Mouse (Mus musculus): Measurements from ENCODE around the gene Rasip1. TPM values are rescaled to one million over a fixed set of nuclear protein-coding genes. Genes with fewer than 3 reads are reported as not detected.

Rasip1 gene
- polyA plus RNA-seq, 1 experiment from 2014 or later, result 7.7 TPM

- no peak overlapping the region for H3K4me2 ChIP-seq (replicated peaks)
- H3K4me3 ChIP-seq, result no peak overlapping the region
- WGBS, result 85% methylated on average over 8 of the region's 8 CpGs
- peaks cover 23% of the 10 kb centered on the region for H3K4me1 ChIP-seq
- no peak overlapping the region for H3K27ac ChIP-seq
- H3K9me3 ChIP-seq, result no peaks in the 10 kb centered on the region
- no peaks in the 10 kb centered on the region for H3K36me3 ChIP-seq
- H3K9ac ChIP-seq, result no peak overlapping the region
- H3K27me3 ChIP-seq, result no peaks in the 10 kb centered on the region
- no peak for ATAC-seq (ENCODE audit: low FRiP score, low read depth)
These were observed 53.9 kb downstream of the Rasip1 start for GRCm38 (mm10) chr7:45681046-45681736.

GRCm38 (mm10) chr7:45682144-45683126, 55.1 kb downstream of the Rasip1 start:
- Histone ChIP-seq H3K27me3 (no peaks in the 10 kb centered on the region), H3K4me1 (peaks cover 25% of the 10 kb centered on the region), H3K27ac (no peak overlapping the region; the same call in 1 of the 2 replicates), H3K4me3 (0 out of 2 replicates have a peak overlapping the region, but pooled peaks have one; percentile 20), H3K36me3 (no peaks in the 10 kb centered on the region), H3K4me2 (replicated peaks) (peak overlapping the region; percentile 55), H3K9me3 (no peaks in the 10 kb centered on the region), H3K9ac (peak overlapping the region; percentile 48; the same call in 1 of the 2 replicates)
- 29% methylated on average over 14 of the region's 14 CpGs for WGBS
- ATAC-seq (ENCODE audit: low FRiP score, low read depth), result peak; percentile 54

GRCm38 (mm10) chr7:45683396-45684050, 56.2 kb downstream of the Rasip1 start, which contains the start of gene Ntn5:
Gene Ntn5 (plus strand): TSS chr7:45684022.
- WGBS, result 73% methylated on average over 7 of the region's 7 CpGs
- H3K4me1 ChIP-seq, result peaks cover 25% of the 10 kb centered on the region
- ATAC-seq (ENCODE audit: low FRiP score, low read depth), result no peak
- H3K4me2 ChIP-seq (replicated peaks), result peak within 1 kb of the TSS; percentile 55; the same call in 1 of the 2 replicates
- no peak within 1 kb of the TSS for H3K4me3 ChIP-seq
- peak within 1 kb of the TSS; percentile 43 for H3K9ac ChIP-seq
- no peaks in the 10 kb centered on the region for H3K9me3 ChIP-seq
- no peak within 1 kb of the TSS for H3K27ac ChIP-seq
- H3K36me3 ChIP-seq, result no peaks in the 10 kb centered on the region
- no peaks in the 10 kb centered on the region for H3K27me3 ChIP-seq

- Histone ChIP-seq H3K36me3 (no peaks in the 10 kb centered on the region), H3K9me3 (no peaks in the 10 kb centered on the region), H3K27ac (peak overlapping the region; percentile 48; the same call in 1 of the 2 replicates), H3K27me3 (no peaks in the 10 kb centered on the region), H3K4me2 (replicated peaks) (peak overlapping the region; percentile 11; the same call in 1 of the 2 replicates), H3K9ac (peak overlapping the region; percentile 6; the same call in 1 of the 2 replicates), H3K4me3 (no peak overlapping the region), H3K4me1 (peaks cover 25% of the 10 kb centered on the region)
- 0 out of 2 replicates have a peak, but pooled peaks have one; percentile 17 for ATAC-seq (ENCODE audit: low FRiP score, low read depth)
- 27% methylated on average over 10 of the region's 10 CpGs for WGBS
These were observed 58.5 kb downstream of the Rasip1 start for GRCm38 (mm10) chr7:45685811-45686210.

- no peaks in the 10 kb centered on the region for H3K36me3 ChIP-seq
- no peak overlapping the region for H3K4me2 ChIP-seq (replicated peaks)
- no peaks in the 10 kb centered on the region for H3K27me3 ChIP-seq
- WGBS, result 84% methylated on average over 3 of the region's 3 CpGs
- H3K4me1 ChIP-seq, result peaks cover 25% of the 10 kb centered on the region
- H3K9ac ChIP-seq, result no peak overlapping the region
- H3K4me3 ChIP-seq, result no peak overlapping the region
- no peak overlapping the region for H3K27ac ChIP-seq
- no peak for ATAC-seq (ENCODE audit: low FRiP score, low read depth)
- H3K9me3 ChIP-seq, result no peaks in the 10 kb centered on the region
These were observed 59.6 kb downstream of the Rasip1 start for GRCm38 (mm10) chr7:45686841-45687240.

Other genes with a start within 250 kb of the Rasip1 start
- 262 and 283 TPM in 2 replicates for gene Snrnp70, start 231.7 kb upstream of the Rasip1 start, polyA plus RNA-seq (2015; fragmentation: Nextera tagmentation; extraction: Ambion mirVana)
- 0.09 TPM in 1 of 2 replicates, not detected in the other for gene Kcna7, start 221.8 kb upstream of the Rasip1 start, polyA plus RNA-seq (2015; fragmentation: Nextera tagmentation; extraction: Ambion mirVana)
- 3.0 and 3.2 TPM in 2 replicates for gene Ntf5, start 213.8 kb upstream of the Rasip1 start, polyA plus RNA-seq (2015; fragmentation: Nextera tagmentation; extraction: Ambion mirVana)
- 0.40 TPM in 1 of 2 replicates, not detected in the other for gene Lhb, start 206.7 kb upstream of the Rasip1 start, polyA plus RNA-seq (2015; fragmentation: Nextera tagmentation; extraction: Ambion mirVana)
- gene Gys1, start 192.6 kb upstream of the Rasip1 start, polyA plus RNA-seq (2015; fragmentation: Nextera tagmentation; extraction: Ambion mirVana), result 41.7 and 45.9 TPM in 2 replicates
- gene Ruvbl2, start 189.4 kb upstream of the Rasip1 start, polyA plus RNA-seq (2015; fragmentation: Nextera tagmentation; extraction: Ambion mirVana), result 142 and 144 TPM in 2 replicates
- 5,430 and 5,479 TPM in 2 replicates for gene Ftl1, start 167.6 kb upstream of the Rasip1 start, polyA plus RNA-seq (2015; fragmentation: Nextera tagmentation; extraction: Ambion mirVana)
- 167 and 170 TPM in 2 replicates for gene Bax, start 160.6 kb upstream of the Rasip1 start, polyA plus RNA-seq (2015; fragmentation: Nextera tagmentation; extraction: Ambion mirVana)
- 1.0 and 1.2 TPM in 2 replicates for gene Tulp2, start 145.6 kb upstream of the Rasip1 start, polyA plus RNA-seq (2015; fragmentation: Nextera tagmentation; extraction: Ambion mirVana)
- not detected in 2 replicates for gene Gm45808, start 140.7 kb upstream of the Rasip1 start, polyA plus RNA-seq (2015; fragmentation: Nextera tagmentation; extraction: Ambion mirVana)
- gene Dhdh, start 138.7 kb upstream of the Rasip1 start, polyA plus RNA-seq (2015; fragmentation: Nextera tagmentation; extraction: Ambion mirVana), result 2.9 and 4.0 TPM in 2 replicates
- gene Nucb1, start 117.1 kb upstream of the Rasip1 start, polyA plus RNA-seq (2015; fragmentation: Nextera tagmentation; extraction: Ambion mirVana), result 215 TPM in 2 replicates
- gene Ppp1r15a, start 101.2 kb upstream of the Rasip1 start, polyA plus RNA-seq (2015; fragmentation: Nextera tagmentation; extraction: Ambion mirVana), result 27.5 and 28.8 TPM in 2 replicates
- gene Plekha4, start 101.2 kb upstream of the Rasip1 start, polyA plus RNA-seq (2015; fragmentation: Nextera tagmentation; extraction: Ambion mirVana), result 3.3 and 4.9 TPM in 2 replicates
- 0.43 and 0.98 TPM in 2 replicates for gene Hsd17b14, start 72.6 kb upstream of the Rasip1 start, polyA plus RNA-seq (2015; fragmentation: Nextera tagmentation; extraction: Ambion mirVana)
- 55.7 and 59.5 TPM in 2 replicates for gene Bcat2, start 57.3 kb upstream of the Rasip1 start, polyA plus RNA-seq (2015; fragmentation: Nextera tagmentation; extraction: Ambion mirVana)
- gene Fgf21, start 12.0 kb upstream of the Rasip1 start, polyA plus RNA-seq (2015; fragmentation: Nextera tagmentation; extraction: Ambion mirVana), result 0.41 and 0.56 TPM in 2 replicates
- gene Fut1, start 10.2 kb upstream of the Rasip1 start, polyA plus RNA-seq (2015; fragmentation: Nextera tagmentation; extraction: Ambion mirVana), result 0.29 and 0.47 TPM in 2 replicates
- gene Izumo1, start 5.7 kb upstream of the Rasip1 start, polyA plus RNA-seq (2015; fragmentation: Nextera tagmentation; extraction: Ambion mirVana), result 0.11 TPM in 1 of 2 replicates, not detected in the other
- gene Mamstr, start 12.5 kb downstream of the Rasip1 start, polyA plus RNA-seq (2015; fragmentation: Nextera tagmentation; extraction: Ambion mirVana), result 11.4 TPM in 2 replicates
- gene Fut2, start 38.9 kb downstream of the Rasip1 start, polyA plus RNA-seq (2015; fragmentation: Nextera tagmentation; extraction: Ambion mirVana), result 0.47 and 0.74 TPM in 2 replicates
- 0.23 and 0.24 TPM in 2 replicates for gene Ntn5, start 56.5 kb downstream of the Rasip1 start, polyA plus RNA-seq (2015; fragmentation: Nextera tagmentation; extraction: Ambion mirVana)
- gene Sec1, start 66.9 kb downstream of the Rasip1 start, polyA plus RNA-seq (2015; fragmentation: Nextera tagmentation; extraction: Ambion mirVana), result 0.45 and 0.55 TPM in 2 replicates
- gene Car11, start 72.4 kb downstream of the Rasip1 start, polyA plus RNA-seq (2015; fragmentation: Nextera tagmentation; extraction: Ambion mirVana), result 12.2 and 12.5 TPM in 2 replicates
- 4.5 and 6.2 TPM in 2 replicates for gene Dbp, start 77.6 kb downstream of the Rasip1 start, polyA plus RNA-seq (2015; fragmentation: Nextera tagmentation; extraction: Ambion mirVana)
- gene Rpl18, start 88.0 kb downstream of the Rasip1 start, polyA plus RNA-seq (2015; fragmentation: Nextera tagmentation; extraction: Ambion mirVana), result 1,016 and 1,039 TPM in 2 replicates
- 33.4 and 36.0 TPM in 2 replicates for gene Sphk2, start 90.5 kb downstream of the Rasip1 start, polyA plus RNA-seq (2015; fragmentation: Nextera tagmentation; extraction: Ambion mirVana)
- 0.61 and 1.0 TPM in 2 replicates for gene Fam83e, start 93.7 kb downstream of the Rasip1 start, polyA plus RNA-seq (2015; fragmentation: Nextera tagmentation; extraction: Ambion mirVana)
- gene Spaca4, start 98.3 kb downstream of the Rasip1 start, polyA plus RNA-seq (2015; fragmentation: Nextera tagmentation; extraction: Ambion mirVana), result not detected in 2 replicates
- 4.3 and 4.9 TPM in 2 replicates for gene Lmtk3, start 156.2 kb downstream of the Rasip1 start, polyA plus RNA-seq (2015; fragmentation: Nextera tagmentation; extraction: Ambion mirVana)
- 3.1 and 3.7 TPM in 2 replicates for gene Sult2b1, start 157.2 kb downstream of the Rasip1 start, polyA plus RNA-seq (2015; fragmentation: Nextera tagmentation; extraction: Ambion mirVana)
- 135 and 137 TPM in 2 replicates for gene Cyth2, start 187.1 kb downstream of the Rasip1 start, polyA plus RNA-seq (2015; fragmentation: Nextera tagmentation; extraction: Ambion mirVana)
- gene Kcnj14, start 197.3 kb downstream of the Rasip1 start, polyA plus RNA-seq (2015; fragmentation: Nextera tagmentation; extraction: Ambion mirVana), result 2.1 TPM in 2 replicates
- gene Grwd1, start 203.5 kb downstream of the Rasip1 start, polyA plus RNA-seq (2015; fragmentation: Nextera tagmentation; extraction: Ambion mirVana), result 69.1 and 71.6 TPM in 2 replicates
- gene Kdelr1, start 245.3 kb downstream of the Rasip1 start, polyA plus RNA-seq (2015; fragmentation: Nextera tagmentation; extraction: Ambion mirVana), result 69.4 and 73.7 TPM in 2 replicates

All from limb, embryonic 13.5 days (tissue).